Mouse (Mus musculus): Measurements from ENCODE around the gene Usp30. TPM values are rescaled to one million over a fixed set of nuclear protein-coding genes. Genes with fewer than 3 reads are reported as not detected.

Gene Usp30
- polyA plus RNA-seq, 1 experiment from 2014 or later: 16.4 TPM

DNA sequence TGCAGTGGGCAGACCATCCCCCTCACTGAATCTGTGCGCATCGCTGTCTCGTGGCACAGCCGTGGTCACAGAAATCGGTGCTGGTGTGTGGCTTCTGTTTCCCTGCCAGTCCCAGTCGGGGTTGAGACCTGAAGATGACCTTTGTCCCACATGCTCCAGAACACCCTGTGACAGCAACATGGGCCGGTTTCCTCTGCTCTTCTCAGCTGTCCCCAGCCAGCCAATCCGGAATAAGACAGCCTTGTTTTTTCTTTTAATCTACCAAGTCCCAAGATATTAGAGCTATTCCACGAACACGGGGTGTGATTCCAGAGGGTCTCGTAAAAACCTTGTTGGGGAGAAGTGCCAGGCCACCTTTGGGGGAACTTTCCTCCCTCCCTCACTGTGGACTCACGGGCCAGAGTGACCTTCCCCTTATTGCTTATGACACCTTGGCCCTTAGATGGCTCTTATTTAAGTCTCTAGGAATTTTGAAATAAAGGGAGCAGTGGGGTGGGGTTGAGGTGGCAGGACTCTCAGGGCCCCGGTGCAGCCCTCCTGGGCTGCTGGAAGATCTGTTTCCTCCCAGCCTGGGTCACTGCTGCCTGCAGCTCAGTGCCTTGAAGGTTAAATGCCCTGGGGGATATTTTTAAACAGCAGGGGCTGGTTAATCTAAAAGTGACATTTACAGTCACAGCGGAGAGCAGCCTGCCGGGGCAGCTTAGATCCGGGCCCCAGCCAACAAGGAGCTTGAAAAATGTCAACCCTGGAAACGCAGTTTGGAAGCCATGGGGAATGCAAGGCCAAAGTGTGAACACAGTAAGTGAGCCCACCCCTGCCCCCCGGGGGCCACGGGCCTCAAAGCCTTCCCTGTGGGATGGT, 81.0 kb downstream of the Usp30 start, which contains the start of gene Acacb:
Gene Acacb, plus strand, starts transcription at position 508 of the 861 bp plus-strand sequence.
- 36% methylated on average over 19 of the region's 19 CpGs for WGBS
- no peak within 1 kb of the TSS for H3K4me3 ChIP-seq

DNA sequence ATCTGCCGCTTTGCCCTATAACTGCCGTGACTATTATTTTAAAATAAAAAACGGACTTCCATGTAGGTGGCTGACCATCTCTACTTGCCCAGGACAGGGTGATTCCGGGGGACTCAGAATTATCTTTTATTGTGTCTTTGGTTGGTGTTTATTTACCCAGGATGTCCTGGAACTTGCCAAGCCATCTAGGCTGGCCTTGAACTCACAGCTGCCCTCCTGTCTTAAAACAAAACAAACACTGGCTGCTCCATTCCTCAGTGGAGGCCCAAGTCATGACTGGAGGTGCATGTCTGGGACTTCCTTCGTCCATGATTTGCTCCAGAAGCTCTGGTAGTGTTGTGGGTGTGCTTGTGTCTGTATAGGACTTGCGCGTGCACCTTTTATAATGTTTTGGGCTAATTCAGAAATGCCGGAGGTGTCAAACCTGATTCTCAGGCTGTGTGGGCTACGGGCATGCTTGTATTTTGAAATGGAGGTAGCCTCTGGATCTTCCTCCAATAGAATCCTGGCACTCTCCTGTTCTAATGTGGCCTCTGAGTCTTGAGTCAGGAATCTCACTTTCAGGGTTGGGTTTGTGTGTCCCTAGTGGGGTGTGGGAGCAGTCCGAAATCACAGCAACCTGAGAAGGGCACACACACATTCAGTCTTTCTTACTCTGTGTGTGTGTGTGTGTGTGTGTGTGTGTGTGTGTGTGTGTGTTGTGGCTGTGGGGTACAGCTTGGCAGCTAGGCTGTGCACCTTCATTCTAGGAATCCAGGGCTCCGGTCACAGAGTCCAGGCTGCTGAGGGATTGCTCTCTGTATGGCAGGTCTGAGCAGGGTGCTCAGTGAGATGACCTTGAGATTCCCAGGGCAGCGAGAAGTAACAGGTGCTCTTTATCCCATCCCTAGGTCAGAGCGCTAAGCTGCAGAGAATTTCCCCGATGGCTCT, 82.0 kb downstream of the Usp30 start:
- peaks cover 9% of the 10 kb centered on the region for H3K4me1 ChIP-seq
- no peak for ATAC-seq (ENCODE audit: insufficient number of reproducible peaks, insufficient read depth, low FRiP score, low TSS enrichment, low read depth)
- H3K9ac ChIP-seq: no peak overlapping the region
- no peaks in the 10 kb centered on the region for H3K36me3 ChIP-seq
- H3K27me3 ChIP-seq: no peaks in the 10 kb centered on the region
- 82% methylated on average over 14 of the region's 14 CpGs for WGBS
- H3K4me3 ChIP-seq: no peak overlapping the region
- H3K4me2 ChIP-seq: no peak overlapping the region
- H3K9me3 ChIP-seq: peaks cover 3% of the 10 kb centered on the region; the same call in 1 of the 2 replicates
- no peak overlapping the region for H3K27ac ChIP-seq

More for the DNA sequence above, 81.0 kb downstream of the Usp30 start, which contains the start of gene Acacb:
- Histone ChIP-seq H3K27me3 (no peaks in the 10 kb centered on the region), H3K9me3 (peaks cover 3% of the 10 kb centered on the region; the same call in 1 of the 2 replicates), H3K27ac (no peak within 1 kb of the TSS), H3K9ac (peak within 1 kb of the TSS; percentile 16; the same call in 1 of the 2 replicates), H3K36me3 (no peaks in the 10 kb centered on the region), H3K4me1 (peaks cover 9% of the 10 kb centered on the region), H3K4me2 (no peak within 1 kb of the TSS)
- ATAC-seq (ENCODE audit: insufficient number of reproducible peaks, insufficient read depth, low FRiP score, low TSS enrichment, low read depth): no peak

DNA sequence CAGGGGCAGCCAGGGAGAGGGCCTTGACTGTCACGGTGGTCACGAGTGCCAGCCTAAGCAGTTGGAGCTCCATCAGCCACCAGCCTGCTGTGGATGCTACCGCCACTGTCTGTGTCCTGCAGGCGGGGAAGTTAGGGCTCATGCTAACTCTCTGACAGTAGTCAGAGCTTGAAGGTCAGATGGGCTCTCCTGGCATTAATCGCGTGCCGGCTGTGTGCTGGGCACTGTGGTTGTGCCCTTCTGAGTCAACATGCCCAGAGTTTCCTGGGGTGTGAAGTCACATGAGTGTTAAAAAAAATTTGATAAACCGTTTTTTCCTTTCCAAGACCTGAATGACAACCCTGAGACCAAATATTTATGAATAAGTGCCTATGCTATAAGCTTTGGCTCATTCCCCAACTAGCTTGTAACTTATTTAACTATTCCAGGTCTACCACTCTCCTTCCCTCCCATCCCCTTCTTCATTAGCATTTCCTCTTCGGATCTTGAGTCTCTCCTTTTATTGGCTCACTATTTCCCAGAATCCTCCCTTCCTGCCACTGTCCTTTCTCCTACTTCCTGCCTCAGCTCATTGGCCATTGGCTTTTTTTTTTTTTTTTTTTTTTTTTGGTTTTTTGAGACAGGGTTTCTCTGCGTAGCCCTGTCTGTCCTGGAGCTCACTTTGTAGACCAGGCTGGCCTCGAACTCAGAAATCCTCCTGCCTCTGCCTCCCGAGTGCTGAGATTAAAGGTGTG, 87.3 kb downstream of the Usp30 start:
- WGBS: 85% methylated on average over 12 of the region's 12 CpGs
- peaks cover 3% of the 10 kb centered on the region; the same call in 1 of the 2 replicates for H3K9me3 ChIP-seq
- H3K27me3 ChIP-seq: no peaks in the 10 kb centered on the region
- no peak overlapping the region for H3K4me2 ChIP-seq
- no peak overlapping the region for H3K9ac ChIP-seq
- H3K4me1 ChIP-seq: 0 out of 2 replicates have a peak, but pooled peaks cover 11% of the 10 kb centered on the region
- no peaks in the 10 kb centered on the region for H3K36me3 ChIP-seq
- H3K27ac ChIP-seq: no peak overlapping the region
- ATAC-seq (ENCODE audit: insufficient number of reproducible peaks, insufficient read depth, low FRiP score, low TSS enrichment, low read depth): no peak
- no peak overlapping the region for H3K4me3 ChIP-seq

DNA sequence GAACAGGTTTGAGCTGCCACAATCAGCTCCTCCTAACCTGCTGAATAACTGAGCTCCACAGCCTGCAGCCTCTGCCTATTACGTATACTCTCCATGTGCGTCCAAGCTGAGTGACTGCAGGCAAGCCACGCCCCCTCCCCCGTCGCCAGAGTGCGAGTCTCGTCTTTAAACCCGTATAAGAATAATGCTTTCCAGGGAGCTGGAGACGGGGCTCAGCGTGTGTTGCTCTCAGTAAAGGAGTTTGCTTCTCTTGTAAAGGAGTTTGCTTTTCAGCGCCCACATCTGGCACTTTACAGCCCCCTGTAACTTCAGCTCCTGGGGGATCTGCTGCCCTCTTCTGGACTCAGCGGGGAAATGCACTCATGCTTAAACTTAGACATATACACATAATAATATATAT, 88.2 kb downstream of the Usp30 start:
- Histone ChIP-seq H3K4me1 (0 out of 2 replicates have a peak, but pooled peaks cover 11% of the 10 kb centered on the region), H3K27ac (no peak overlapping the region), H3K4me2 (peak overlapping the region; percentile 40), H3K4me3 (peak overlapping the region; percentile 23), H3K27me3 (no peaks in the 10 kb centered on the region), H3K36me3 (no peaks in the 10 kb centered on the region), H3K9me3 (peaks cover 3% of the 10 kb centered on the region; the same call in 1 of the 2 replicates), H3K9ac (no peak overlapping the region)
- ATAC-seq (ENCODE audit: insufficient number of reproducible peaks, insufficient read depth, low FRiP score, low TSS enrichment, low read depth): no peak
- WGBS: 2% methylated on average over 12 of the region's 12 CpGs

DNA sequence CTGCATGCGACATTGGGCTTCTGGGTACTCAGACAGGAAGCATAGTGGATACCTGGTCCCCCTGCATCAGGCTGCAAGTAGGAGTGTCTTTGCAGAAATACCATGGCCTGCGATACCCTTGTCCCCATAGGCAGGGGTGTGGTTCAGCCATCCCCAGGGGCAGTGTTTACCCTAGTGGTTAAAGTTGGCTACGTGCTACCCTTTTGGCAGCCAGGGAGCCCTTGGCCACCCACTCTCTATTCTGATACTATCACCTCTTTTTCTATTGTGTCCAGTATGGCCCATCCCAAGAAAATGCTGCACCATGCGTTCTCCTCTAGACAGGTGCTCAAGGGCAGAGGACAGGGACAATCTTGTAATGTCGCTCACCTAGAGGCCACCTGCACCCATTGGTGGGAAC, 89.5 kb downstream of the Usp30 start:
- 75% methylated on average over 5 of the region's 5 CpGs for WGBS
- 0 out of 2 replicates have a peak, but pooled peaks cover 11% of the 10 kb centered on the region for H3K4me1 ChIP-seq
- ATAC-seq (ENCODE audit: insufficient number of reproducible peaks, insufficient read depth, low FRiP score, low TSS enrichment, low read depth): no peak
- H3K9ac ChIP-seq: no peak overlapping the region
- no peaks in the 10 kb centered on the region for H3K9me3 ChIP-seq
- H3K27me3 ChIP-seq: no peaks in the 10 kb centered on the region
- no peaks in the 10 kb centered on the region for H3K36me3 ChIP-seq
- no peak overlapping the region for H3K4me3 ChIP-seq
- H3K27ac ChIP-seq: no peak overlapping the region
- no peak overlapping the region for H3K4me2 ChIP-seq

DNA sequence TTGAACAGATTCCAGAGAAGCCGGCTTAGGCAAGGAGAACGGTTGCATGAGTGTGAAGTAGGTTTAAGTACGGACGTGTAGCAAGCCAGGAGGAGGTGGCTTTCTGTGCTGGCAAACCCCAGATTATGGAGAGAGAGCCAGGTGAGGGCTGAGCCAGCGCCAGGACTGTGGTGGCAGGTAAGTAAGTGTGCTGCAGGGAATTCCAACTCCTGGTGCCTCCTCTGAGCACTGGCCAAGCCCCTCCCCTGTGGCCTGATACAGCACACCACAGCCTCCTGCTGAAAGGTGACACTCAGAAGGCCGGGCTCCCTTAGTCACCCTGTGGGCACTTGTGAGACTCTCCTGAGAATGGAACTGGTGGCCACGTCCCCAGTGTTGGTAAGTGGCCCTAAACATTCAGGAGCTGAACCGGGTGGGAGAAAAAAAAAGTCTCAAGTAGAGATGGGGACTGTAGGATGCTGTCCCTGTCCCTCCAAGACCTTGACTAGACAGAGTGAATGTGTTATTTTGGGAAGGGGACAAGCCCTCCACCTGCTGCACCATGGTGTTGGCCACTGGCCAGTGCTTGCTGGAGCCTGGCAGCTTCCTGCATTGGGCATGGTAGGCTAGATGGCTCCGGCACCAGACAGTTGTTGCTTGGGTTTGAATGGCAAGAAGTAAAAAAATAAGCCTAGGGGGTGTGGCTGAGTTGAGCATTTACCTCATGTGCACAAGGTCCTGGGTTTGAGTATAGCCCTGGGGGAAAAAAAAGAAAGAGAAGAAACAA, 90.1 kb downstream of the Usp30 start:
- no peak overlapping the region for H3K4me3 ChIP-seq
- no peaks in the 10 kb centered on the region for H3K27me3 ChIP-seq
- no peak overlapping the region for H3K9ac ChIP-seq
- H3K9me3 ChIP-seq: no peaks in the 10 kb centered on the region
- ATAC-seq (ENCODE audit: insufficient number of reproducible peaks, insufficient read depth, low FRiP score, low TSS enrichment, low read depth): no peak
- WGBS: 50% methylated on average over 9 of the region's 9 CpGs
- no peak overlapping the region for H3K27ac ChIP-seq
- 0 out of 2 replicates have a peak, but pooled peaks cover 11% of the 10 kb centered on the region for H3K4me1 ChIP-seq
- no peaks in the 10 kb centered on the region for H3K36me3 ChIP-seq
- no peak overlapping the region for H3K4me2 ChIP-seq

DNA sequence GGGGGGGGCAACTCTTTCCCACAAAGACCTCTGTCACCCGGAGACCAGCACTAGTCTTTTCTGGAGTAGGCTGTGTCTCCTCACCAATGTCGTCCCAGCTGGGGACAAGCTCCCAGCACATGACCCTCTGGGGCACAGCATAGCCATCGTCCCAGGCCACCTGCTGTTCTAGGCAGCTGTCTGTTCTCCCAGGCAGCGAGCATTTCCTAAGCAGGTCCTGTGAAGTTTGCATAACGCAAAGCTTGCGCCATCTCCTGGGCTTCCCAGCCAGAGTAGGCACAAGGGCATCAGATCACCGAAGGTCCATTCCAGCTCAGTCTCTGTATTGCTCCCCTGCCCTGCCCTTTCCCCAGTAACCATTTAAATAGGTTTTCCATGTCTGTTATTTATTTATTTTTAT, 92.0 kb downstream of the Usp30 start:
- no peak overlapping the region for H3K4me3 ChIP-seq
- H3K9me3 ChIP-seq: no peaks in the 10 kb centered on the region
- H3K27me3 ChIP-seq: no peaks in the 10 kb centered on the region
- no peak overlapping the region for H3K4me2 ChIP-seq
- no peak for ATAC-seq (ENCODE audit: insufficient number of reproducible peaks, insufficient read depth, low FRiP score, low TSS enrichment, low read depth)
- no peak overlapping the region for H3K9ac ChIP-seq
- WGBS: 57% methylated on average over 7 of the region's 7 CpGs
- H3K27ac ChIP-seq: no peak overlapping the region
- no peaks in the 10 kb centered on the region for H3K36me3 ChIP-seq
- H3K4me1 ChIP-seq: 0 out of 2 replicates have a peak, but pooled peaks cover 11% of the 10 kb centered on the region

DNA sequence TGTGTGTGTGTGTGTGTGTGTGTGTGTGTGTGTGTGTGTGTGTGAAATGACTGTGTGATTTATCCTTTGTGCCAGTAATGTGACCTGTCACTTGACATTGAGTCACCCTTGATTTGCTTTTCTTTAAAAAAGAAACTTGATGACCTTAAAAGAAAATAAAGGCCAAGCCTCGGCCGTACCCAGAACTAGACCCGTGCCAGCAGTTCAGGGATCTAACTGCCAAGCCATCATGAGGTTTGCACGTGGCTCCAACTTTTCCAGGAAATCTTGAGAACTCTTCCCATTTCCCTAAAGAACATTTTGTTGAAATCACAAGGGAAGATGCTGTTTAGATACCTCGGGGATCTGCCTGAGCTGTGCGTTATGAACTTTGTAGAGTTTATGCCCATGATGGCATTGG, 96.2 kb downstream of the Usp30 start:
- Histone ChIP-seq H3K27me3 (no peaks in the 10 kb centered on the region), H3K4me3 (no peak overlapping the region), H3K9me3 (no peaks in the 10 kb centered on the region), H3K36me3 (no peaks in the 10 kb centered on the region), H3K4me1 (no peaks in the 10 kb centered on the region), H3K9ac (no peak overlapping the region), H3K4me2 (no peak overlapping the region), H3K27ac (no peak overlapping the region)
- 85% methylated on average over 6 of the region's 6 CpGs for WGBS
- no peak for ATAC-seq (ENCODE audit: insufficient number of reproducible peaks, insufficient read depth, low FRiP score, low TSS enrichment, low read depth)

DNA sequence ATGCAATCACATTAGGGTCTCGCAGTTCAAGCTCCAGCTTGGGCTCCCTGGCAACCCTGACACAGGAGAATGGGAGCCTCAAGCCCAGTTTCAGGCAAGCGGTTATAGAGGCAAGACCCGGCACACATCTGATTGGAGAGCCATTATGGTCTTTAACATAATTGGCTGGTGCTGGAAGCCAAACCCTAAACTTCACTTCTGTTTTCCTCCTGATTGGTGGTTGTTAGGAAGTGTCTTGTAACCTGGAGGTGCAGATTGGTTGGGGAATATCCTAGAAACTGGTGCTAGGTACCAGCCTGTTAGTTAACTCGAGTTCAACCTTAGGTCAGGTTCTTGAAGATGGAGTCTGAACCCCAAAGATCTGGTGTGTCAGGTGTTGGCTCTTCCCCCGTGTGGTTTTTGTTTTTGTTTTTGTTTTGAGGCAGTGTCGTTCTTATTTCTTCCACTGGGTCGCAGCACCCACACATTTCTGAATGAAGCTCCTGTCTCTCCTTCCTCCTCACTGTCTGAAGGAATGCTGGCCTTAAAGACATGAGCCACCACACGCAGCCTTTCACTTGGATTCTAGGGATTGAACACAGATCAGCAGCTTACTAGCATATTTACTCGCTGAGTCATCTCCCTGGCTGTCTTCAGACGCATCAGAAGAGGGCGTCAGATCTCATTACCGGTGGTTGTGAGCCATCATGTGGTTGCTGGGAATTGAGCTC, 97.0 kb downstream of the Usp30 start:
- Histone ChIP-seq H3K4me3 (no peak overlapping the region), H3K4me2 (no peak overlapping the region), H3K9ac (no peak overlapping the region), H3K27ac (no peak overlapping the region), H3K36me3 (no peaks in the 10 kb centered on the region), H3K9me3 (no peaks in the 10 kb centered on the region), H3K27me3 (no peaks in the 10 kb centered on the region), H3K4me1 (no peaks in the 10 kb centered on the region)
- no peak for ATAC-seq (ENCODE audit: insufficient number of reproducible peaks, insufficient read depth, low FRiP score, low TSS enrichment, low read depth)
- 39% methylated on average over 12 of the region's 12 CpGs for WGBS

DNA sequence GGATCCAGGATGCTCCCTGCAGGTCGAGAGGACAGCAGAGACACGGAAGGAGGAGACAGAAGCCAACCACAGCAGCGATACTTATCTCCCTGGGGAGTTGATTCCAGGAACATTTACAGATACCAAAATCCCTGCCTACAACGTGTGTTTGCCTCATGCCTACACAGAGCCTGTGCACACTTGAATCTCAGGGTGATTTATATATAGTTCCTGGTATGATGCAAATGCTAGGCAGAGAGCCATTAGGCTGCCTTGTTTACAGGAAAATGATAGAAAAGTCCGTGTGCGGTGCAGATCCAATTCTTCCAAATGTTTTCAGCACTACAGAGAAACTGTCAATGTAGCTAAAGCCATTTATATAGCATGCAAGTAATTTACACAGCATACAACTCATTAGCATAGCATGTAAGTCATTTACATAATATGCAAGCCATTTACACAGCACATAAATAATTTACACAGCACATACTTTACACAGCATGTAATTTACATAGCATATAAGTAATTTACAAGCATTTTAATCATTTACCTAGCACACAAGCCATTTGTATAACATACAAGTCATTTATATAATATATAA, 97.9 kb downstream of the Usp30 start:
- Histone ChIP-seq H3K4me3 (no peak overlapping the region), H3K27ac (no peak overlapping the region), H3K9me3 (no peaks in the 10 kb centered on the region), H3K4me1 (no peaks in the 10 kb centered on the region), H3K9ac (no peak overlapping the region), H3K36me3 (no peaks in the 10 kb centered on the region), H3K4me2 (no peak overlapping the region), H3K27me3 (no peaks in the 10 kb centered on the region)
- ATAC-seq (ENCODE audit: insufficient number of reproducible peaks, insufficient read depth, low FRiP score, low TSS enrichment, low read depth): no peak
- WGBS: 65% methylated on average over 6 of the region's 6 CpGs

All from embryonic facial prominence, embryonic 13.5 days (tissue).